Mouse (Mus musculus) megakaryocyte progenitor cell, adult 5-6 weeks (primary cell): ENCODE measurements around the gene Prdm4. TPM values are rescaled to one million over a fixed set of nuclear protein-coding genes. Genes with fewer than 3 reads are reported as not detected.

ENCODE experiments used
- ATAC-seq: replicated peaks from 2 replicates; pipeline ENCODE4 v1.8.0; 2016; ENCODE audit warnings: mild to moderate bottlenecking, moderate TSS enrichment, inconsistent platforms; ENCODE audit not compliant: poor library complexity
- total RNA-seq, 2 experiments: library from RNA; stranded (forward) in 1 of 2; stranded (reverse) in 1 of 2; fragments of 157-497, 149-512 nt in 1 of 2; fragments of 200-1000 nt in 1 of 2; gene quantifications; 2 replicates each; pipeline versions ENCODE4 v1.2.3 to v1.2.4; 2015 to 2017

The Prdm4 gene
- total RNA-seq (2015) (24.7 and 27.4 TPM in 2 replicates), total RNA-seq (2017) (25.4 and 29.0 TPM in 2 replicates)

DNA sequence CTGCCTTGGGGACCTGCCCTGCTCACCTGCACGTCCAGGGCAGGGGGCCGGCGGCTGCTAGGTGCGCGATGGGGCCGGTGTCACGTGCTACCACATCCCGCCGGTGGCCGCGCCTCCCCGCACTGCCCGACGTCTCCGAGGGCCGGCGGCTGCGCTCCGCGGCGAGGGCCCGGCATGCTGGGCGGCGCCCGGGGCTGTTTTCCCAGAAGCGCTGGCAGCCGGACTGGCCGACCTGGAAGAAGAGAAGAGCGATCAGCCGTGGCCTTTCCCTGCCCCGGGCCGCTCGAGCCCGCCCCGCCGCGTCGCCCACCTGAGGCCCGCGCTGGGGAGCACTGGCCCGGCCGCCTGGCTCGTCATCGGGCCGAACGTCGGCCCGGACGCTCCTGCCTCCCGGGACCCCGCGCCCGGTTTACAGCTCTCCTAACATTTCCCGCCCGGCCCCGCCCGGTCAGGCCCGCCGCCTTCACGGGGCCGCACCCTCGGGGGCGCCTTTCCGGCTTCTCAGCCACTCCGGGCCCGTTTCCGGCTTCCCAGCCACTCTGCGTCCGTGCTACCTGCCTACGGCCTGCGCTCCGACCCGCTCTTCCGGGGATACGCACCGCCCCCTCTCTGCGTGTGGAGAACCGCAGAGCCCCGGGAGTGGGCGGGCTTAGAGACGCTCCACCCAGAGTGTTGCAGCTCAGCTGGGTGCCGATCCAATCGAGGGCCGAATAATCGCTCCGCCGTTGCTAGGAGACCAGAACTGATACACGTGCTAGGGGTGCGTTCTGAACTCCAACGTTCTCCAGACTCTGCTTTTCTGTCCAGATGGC, at the start of gene Prdm4:
Gene Prdm4, minus strand, starts transcription at position 645 of the 812 bp plus-strand sequence.
- peak; percentile 99 for ATAC-seq

DNA sequence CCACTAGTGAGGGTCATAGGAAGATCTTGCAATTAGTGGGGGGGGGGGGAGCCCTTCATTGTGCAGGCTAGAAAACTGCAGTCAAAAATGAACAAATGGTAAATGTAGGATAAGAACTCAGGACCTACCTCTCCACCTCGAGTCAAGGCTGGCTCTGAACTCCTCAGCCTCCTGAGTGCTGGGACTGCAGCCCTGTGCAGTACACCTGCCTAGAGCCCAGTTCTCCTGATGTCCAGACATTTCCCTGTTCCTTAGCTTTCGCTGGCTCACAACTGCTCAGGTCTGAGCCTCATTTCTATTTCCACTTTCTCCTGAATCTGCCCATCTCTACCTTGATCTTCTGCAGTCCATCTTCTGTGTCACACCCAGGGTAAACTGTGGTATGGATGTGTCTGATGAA, 49.5 kb upstream of the Prdm4 start:
- ATAC-seq = no peak

DNA sequence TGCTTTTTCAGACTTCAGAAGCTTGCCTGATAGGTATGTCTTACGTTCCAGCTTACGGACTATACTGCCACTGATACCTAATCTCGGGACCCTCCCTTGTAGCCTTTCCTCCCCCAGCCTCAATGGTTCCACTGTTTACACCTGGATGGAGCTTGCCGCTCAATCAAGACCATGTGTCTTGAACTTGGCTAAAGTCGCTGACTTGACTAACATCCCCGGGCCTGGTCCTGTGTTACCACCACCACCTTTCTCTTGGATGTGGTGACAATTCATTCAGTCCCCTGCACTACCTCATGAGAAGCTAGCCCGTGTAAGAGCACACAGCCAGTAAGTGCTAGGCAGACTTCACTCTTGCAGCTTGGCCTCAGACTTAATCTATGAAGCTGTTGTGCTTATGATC, 47.4 kb upstream of the Prdm4 start:
- ATAC-seq = no peak

DNA sequence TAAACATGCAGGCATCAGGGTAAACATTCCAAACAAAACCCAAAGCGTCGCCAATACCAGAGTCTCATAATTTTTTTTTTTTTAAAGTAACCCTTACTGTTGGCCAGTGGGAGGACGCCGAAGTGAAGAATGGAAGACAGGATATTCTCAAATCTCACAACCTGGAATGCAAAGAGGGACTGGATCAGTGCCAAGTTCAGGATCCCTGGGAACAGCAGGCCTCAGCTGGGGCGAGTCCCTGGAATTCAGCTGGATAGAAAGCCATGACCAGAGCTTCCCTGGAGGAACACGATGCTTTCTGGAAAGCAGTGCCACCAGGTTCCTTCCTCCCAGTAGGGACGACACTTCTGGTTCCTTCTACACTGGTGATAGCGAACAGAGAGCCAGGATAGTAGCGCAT, 46.0 kb upstream of the Prdm4 start:
- ATAC-seq = no peak

DNA sequence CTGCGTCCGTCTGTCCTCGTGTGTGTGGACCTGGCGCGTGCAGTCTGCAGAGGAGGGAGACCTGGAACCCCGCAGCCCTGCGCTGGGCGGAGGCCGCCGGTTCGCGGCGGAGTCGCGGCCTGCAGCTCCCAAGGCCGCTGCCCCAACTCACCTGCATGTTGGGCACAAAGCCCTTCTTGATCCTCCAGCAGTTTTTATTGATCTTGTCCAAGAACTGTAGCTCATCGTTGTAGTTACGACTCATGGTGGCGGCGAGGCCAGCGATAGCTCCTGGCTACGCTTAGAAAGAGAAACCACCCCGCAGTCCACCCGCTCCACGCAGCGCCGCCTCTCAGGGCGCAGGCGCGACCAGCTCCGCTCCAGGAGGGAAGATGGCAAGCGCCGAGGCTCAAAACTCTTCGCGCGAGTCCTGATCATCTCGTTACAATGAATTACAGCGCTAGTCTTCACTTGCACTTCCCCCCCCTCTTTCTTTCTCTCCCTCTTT, 40.6 kb upstream of the Prdm4 start, which contains the start of gene Rtcb:
Gene Rtcb, minus strand, starts transcription at position 360 of the 487 bp plus-strand sequence.
- peak; percentile 98 for ATAC-seq

DNA sequence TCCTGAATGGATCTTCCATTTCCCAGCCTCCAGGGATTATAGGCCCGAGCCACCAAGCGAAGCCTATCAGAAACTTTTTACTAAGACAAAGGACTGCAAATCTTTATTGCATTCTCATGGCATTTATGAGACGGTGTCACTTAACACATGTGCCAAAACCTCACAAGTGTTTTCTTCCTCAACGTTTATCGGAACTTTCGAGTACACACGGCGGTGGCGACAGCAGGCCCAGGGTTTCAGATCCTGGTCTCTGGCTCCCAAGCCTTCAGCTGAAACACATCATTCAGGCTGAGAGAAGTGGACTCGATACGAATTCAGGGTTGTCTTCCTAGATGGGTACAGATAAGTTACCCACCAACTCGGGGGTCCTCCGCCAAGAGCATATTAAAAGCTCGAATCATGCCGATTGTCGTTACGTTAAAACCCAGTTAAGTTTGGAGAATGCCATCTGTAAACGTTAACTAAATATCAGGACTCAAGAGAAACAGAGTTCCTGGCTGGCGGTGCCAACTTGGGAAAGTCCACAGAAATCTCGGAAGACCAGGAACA, 40.0 kb upstream of the Prdm4 start:
- ATAC-seq = peak; percentile 38

- no peak for ATAC-seq
These were observed 37.5 kb upstream of the Prdm4 start for GRCm38 (mm10) chr10:85954429-85954828.

- no peak for ATAC-seq
These were observed 36.5 kb upstream of the Prdm4 start for GRCm38 (mm10) chr10:85953401-85953800.

DNA sequence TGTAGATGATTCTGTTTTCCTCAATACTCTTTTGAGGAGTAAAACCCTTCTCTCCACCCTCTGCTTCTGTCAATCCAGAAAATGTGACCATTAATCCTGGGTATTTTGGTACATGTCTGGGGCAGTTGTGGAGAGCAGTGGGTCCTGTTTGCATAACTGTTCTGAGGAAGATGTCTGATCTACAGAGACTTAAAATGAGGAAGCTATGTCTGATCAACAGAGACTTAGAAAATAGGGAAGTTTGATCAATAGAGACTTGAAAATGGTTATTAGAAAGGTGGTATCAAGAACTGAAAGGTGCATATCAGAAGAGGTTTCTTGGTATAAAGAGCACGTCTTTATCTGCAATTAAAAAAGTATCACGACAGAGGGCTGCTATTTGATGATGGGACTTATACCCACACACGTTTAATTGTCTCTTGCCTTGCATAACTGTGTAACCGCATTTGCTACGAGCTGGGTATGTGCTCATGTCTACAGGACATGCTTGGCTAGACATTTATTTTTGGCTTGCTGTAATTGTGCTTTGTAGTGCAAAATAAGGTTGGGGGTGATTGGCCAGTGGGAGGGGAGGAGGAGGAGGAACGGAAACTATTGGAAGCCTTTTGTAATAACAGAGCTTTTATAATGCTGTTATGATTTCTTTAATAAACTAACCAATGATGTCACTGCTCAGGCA, 35.0 kb upstream of the Prdm4 start:
- peak; percentile 73 for ATAC-seq

GRCm38 (mm10) chr10:85948483-85949196, 31.7 kb upstream of the Prdm4 start:
- no peak for ATAC-seq

GRCm38 (mm10) chr10:85936280-85936965, 19.5 kb upstream of the Prdm4 start:
- no peak for ATAC-seq

GRCm38 (mm10) chr10:85929962-85930361, 13.0 kb upstream of the Prdm4 start:
- ATAC-seq = no peak

DNA sequence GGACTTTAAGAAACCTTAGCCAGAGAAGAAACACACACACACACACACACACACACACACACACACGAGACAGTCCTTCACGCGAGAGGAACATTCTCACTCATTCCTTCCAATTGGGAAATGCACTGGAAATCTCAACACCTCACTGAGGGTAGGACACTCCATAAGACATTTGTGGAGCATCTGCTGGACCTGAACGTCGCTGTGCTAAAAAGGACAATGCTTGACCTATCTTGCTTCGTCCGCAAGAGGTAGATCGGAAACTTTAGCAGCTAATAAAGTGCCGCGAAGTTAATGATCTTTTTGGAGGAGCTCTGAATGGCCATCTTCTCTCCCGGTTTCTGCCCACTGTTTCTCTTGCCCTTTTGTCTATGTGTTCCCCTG, 12.3 kb upstream of the Prdm4 start:
- no peak for ATAC-seq

GRCm38 (mm10) chr10:85928499-85929207, 11.7 kb upstream of the Prdm4 start:
- peak; percentile 86 for ATAC-seq

GRCm38 (mm10) chr10:85927676-85928445, 10.9 kb upstream of the Prdm4 start, which contains the start of gene Ascl4:
Gene Ascl4 (plus strand): TSS chr10:85927681.
- no peak for ATAC-seq

DNA sequence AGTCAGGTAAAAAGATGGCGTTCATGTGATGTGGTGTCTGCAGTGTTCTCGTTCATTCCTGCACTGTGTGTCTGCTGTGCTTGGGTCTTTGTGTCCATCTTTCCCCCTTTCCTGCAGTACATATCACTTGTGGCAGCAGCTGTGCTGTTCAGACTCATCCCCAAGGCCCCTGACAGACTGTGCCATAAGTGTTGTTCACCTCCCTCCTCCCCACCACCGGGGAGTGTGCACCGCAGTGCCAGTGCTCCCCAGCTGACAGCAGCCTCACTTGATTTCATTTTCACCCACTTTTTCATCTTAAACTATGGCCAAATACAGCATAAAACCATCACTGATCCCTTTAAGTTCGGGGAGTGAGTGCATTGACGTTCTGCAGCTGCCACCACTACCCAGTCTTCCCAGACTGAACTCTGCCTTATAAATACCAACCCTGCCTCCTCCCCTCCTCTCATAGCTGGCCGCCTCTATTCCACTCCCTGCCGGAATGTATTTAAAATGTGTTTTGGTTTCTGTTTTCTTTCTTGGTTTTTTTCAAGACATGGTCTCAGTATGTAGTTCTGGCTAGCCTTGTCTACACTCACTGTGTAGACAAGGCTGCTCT, 37.0 kb downstream of the Prdm4 start:
- no peak for ATAC-seq

GRCm38 (mm10) chr10:85875812-85876211, 41.1 kb downstream of the Prdm4 start:
- no peak for ATAC-seq

- peak; percentile 42 for ATAC-seq
These were observed 42.9 kb downstream of the Prdm4 start for GRCm38 (mm10) chr10:85873861-85874544.
